15 mouse cellular contexts compared by ENCODE assay signal in genomic region chr1:89724141-89724540, GRCm38 (mm10).
DNase-seq lines count a peak whose midpoint lies in the region; ATAC-seq and TF ChIP-seq lines count a peak whose summit lies in the region.
"Had no signal": no experiment of that assay in that cellular context is flagged by ENCODE, and none has a peak within 500 bp of the region (broad histone marks: within the 10 kb centered on the region; RNA-seq: fewer than 3 reads in every experiment).

No protein-coding gene starts in this region.

- no peak for TF ChIP-seq CTCF in E14TG2a.4 (conservative IDR thresholded peaks at IDR 0.05; ENCODE audit: low read length)
- TF ChIP-seq CTCF in layer of hippocampus, adult 2 months (conservative IDR thresholded peaks at IDR 0.05) = no peak

- WGBS in heart, embryonic 10.5 days = 7% methylated on average over 3 of the region's 3 CpGs
- 45% methylated on average over 3 of the region's 3 CpGs for WGBS in kidney, embryonic 14.5 days

- H3K27me3 ChIP-seq in heart, embryonic 10.5 days (ENCODE audit: insufficient read depth, poor library complexity, severe bottlenecking) = no peaks in the 10 kb centered on the region
- H3K27me3 ChIP-seq in kidney, embryonic 14.5 days (ENCODE audit: control insufficient read depth, insufficient read depth, low read length) = no peaks in the 10 kb centered on the region
- no peaks in the 10 kb centered on the region for H3K27me3 ChIP-seq in E14TG2a.4 (ENCODE audit: insufficient read depth, low read length)

- H3K4me1 ChIP-seq in heart, embryonic 10.5 days = peaks cover 22% of the 10 kb centered on the region
- peaks cover 6% of the 10 kb centered on the region; the same call in 1 of the 2 replicates for H3K4me1 ChIP-seq in kidney, embryonic 14.5 days (ENCODE audit: control insufficient read depth, insufficient read depth, low read length)
- H3K4me1 ChIP-seq in E14TG2a.4 (replicated peaks; ENCODE audit: low read depth, low read length) = peaks cover 22% of the 10 kb centered on the region

- H3K4me3 ChIP-seq in heart, embryonic 10.5 days = no peak overlapping the region
- no peak overlapping the region for H3K4me3 ChIP-seq in kidney, embryonic 14.5 days (ENCODE audit: low read length)
- 0 out of 2 replicates have a peak overlapping the region, but pooled peaks have one; percentile 3 for H3K4me3 ChIP-seq in E14TG2a.4 (replicated peaks; ENCODE audit: low read length)
- H3K4me3 ChIP-seq in layer of hippocampus, adult 2 months = no peak overlapping the region

- no peak overlapping the region for H3K4me2 ChIP-seq in kidney, embryonic 14.5 days (replicated peaks; ENCODE audit: low read depth, low read length)
- H3K4me2 ChIP-seq: hindbrain, embryonic 14.5 days had no signal

- peak overlapping the region; percentile 82 for H3K27ac ChIP-seq in heart, embryonic 10.5 days
- H3K27ac ChIP-seq in kidney, embryonic 14.5 days (ENCODE audit: low read depth, low read length) = peak overlapping the region; percentile 17; the same call in 1 of the 2 replicates
- no peak overlapping the region for H3K27ac ChIP-seq in layer of hippocampus, adult 2 months
- H3K27ac ChIP-seq: hindbrain, embryonic 14.5 days had no signal

- H3K9ac ChIP-seq in kidney, embryonic 14.5 days (ENCODE audit: low read depth, low read length) = no peak overlapping the region
- H3K9ac ChIP-seq: hindbrain, embryonic 14.5 days had no signal

- DNase-seq in heart, embryonic 10.5 days (ENCODE audit: low spot score) = peak; percentile 80
- no peak for DNase-seq in heart, adult 9 months (ENCODE audit: low spot score in 2 of 2)
- no peak for DNase-seq in kidney, postnatal 25 days
- peak; percentile 61 for DNase-seq in embryo, embryonic 11 days
- no peak for DNase-seq in layer of hippocampus, adult 2 months (ENCODE audit: low spot score in 2 of 2)
- no peak for DNase-seq in layer of hippocampus, adult 9-10 months (ENCODE audit: low spot score)
- DNase-seq: adrenal gland, postnatal 36 days; cerebellum, postnatal 25 days; gastrocnemius, postnatal 14 days; kidney, adult 9 months had no signal

- ATAC-seq in kidney, embryonic 14.5 days (ENCODE audit: low FRiP score, low TSS enrichment) = no peak
- ATAC-seq: forebrain, embryonic 14.5 days had no signal

- peaks cover 6% of the 10 kb centered on the region; the same call in 1 of the 2 replicates for H3K36me3 ChIP-seq in heart, embryonic 10.5 days
- 0 out of 2 replicates have a peak, but pooled peaks cover 3% of the 10 kb centered on the region for H3K36me3 ChIP-seq in kidney, embryonic 14.5 days (ENCODE audit: control insufficient read depth, insufficient read depth, low read length)
- peaks cover 24% of the 10 kb centered on the region for H3K36me3 ChIP-seq in E14TG2a.4 (ENCODE audit: insufficient read depth, low read length)
- H3K36me3 ChIP-seq: G1E had no signal

- H3K9me3 ChIP-seq in heart, embryonic 10.5 days = no peaks in the 10 kb centered on the region
- H3K9me3 ChIP-seq in kidney, embryonic 14.5 days (ENCODE audit: control insufficient read depth, low read length) = no peaks in the 10 kb centered on the region
- H3K9me3 ChIP-seq in E14TG2a.4 (ENCODE audit: low read length) = no peaks in the 10 kb centered on the region

Comparison
In these comparisons a context has a peak if more than half of its experiments do, and no peak if none do; other contexts are left out.
1. DNase-seq: peak in heart, embryonic 10.5 days (single experiment) and embryo, embryonic 11 days (single experiment); none in heart, adult 9 months (0 of 2), kidney, postnatal 25 days (0 of 2), layer of hippocampus, adult 2 months (0 of 2) and layer of hippocampus, adult 9-10 months (single experiment).